Mouse (Mus musculus): ENCODE measurements around the gene Slc35g3.

GRCm38 (mm10) chr11:69720852-69721251, 40.9 kb downstream of the Slc35g3 start:
- TF ChIP-seq CTCF (IDR thresholded peaks at IDR 0.05; ENCODE audit: low read depth) (no peak), EP300 (IDR thresholded peaks at IDR 0.05; ENCODE audit: low read depth) (no peak)

Measured in heart, postnatal 0 days (tissue).